ENCODE assay signal across 12 mouse cellular contexts in genomic region chr2:51532709-51533414, GRCm38 (mm10).
A peak's percentile ranks its signal among the peaks of the same experiment; 100 is the strongest.
DNase-seq lines count a peak whose midpoint lies in the region; ATAC-seq lines count a peak whose summit lies in the region.
"Had no signal": no experiment of that assay in that cellular context is flagged by ENCODE, and none has a peak within 500 bp of the region (broad histone marks: within the 10 kb centered on the region; RNA-seq: fewer than 3 reads in every experiment).

No protein-coding gene starts in this region.

- no peak overlapping the region for H3K9ac ChIP-seq in kidney, embryonic 15.5 days
- H3K9ac ChIP-seq in neural tube, embryonic 11.5 days (ENCODE audit: low read length) = no peak overlapping the region

- ATAC-seq in kidney, embryonic 15.5 days (replicated peaks; ENCODE audit: low FRiP score) = peak; percentile 69
- ATAC-seq in neural tube, embryonic 11.5 days (ENCODE audit: insufficient read depth, low FRiP score, low TSS enrichment) = no peak

- no peaks in the 10 kb centered on the region for H3K27me3 ChIP-seq in kidney, embryonic 15.5 days
- no peaks in the 10 kb centered on the region for H3K27me3 ChIP-seq in neural tube, embryonic 11.5 days (ENCODE audit: control insufficient read depth, insufficient read depth, low read length)

- no peaks in the 10 kb centered on the region for H3K9me3 ChIP-seq in kidney, embryonic 15.5 days (replicated peaks)
- no peaks in the 10 kb centered on the region for H3K9me3 ChIP-seq in neural tube, embryonic 11.5 days (ENCODE audit: control insufficient read depth, low read length)

- 28% methylated on average over 11 of the region's 11 CpGs for WGBS in kidney, embryonic 15.5 days
- 66% methylated on average over 11 of the region's 11 CpGs for WGBS in neural tube, embryonic 11.5 days

- no peak overlapping the region for H3K4me3 ChIP-seq in kidney, embryonic 15.5 days (replicated peaks)
- H3K4me3 ChIP-seq in neural tube, embryonic 11.5 days (ENCODE audit: low read depth, low read length) = no peak overlapping the region
- H3K4me3 ChIP-seq: layer of hippocampus, adult 2 months had no signal

- peak; percentile 4 for DNase-seq in adrenal gland, adult 2 months
- DNase-seq in adrenal gland, postnatal 14 days = no peak
- no peak for DNase-seq in kidney, adult 8-10 months
- peak; percentile 12 for DNase-seq in neural tube, embryonic 11.5 days (ENCODE audit: low spot score)
- no peak for DNase-seq in neural tube, embryonic 10.5 days (ENCODE audit: extremely low spot score, low spot score)
- no peak for DNase-seq in cerebellum, postnatal 25 days
- DNase-seq in left cerebral cortex, postnatal 4 days = no peak
- DNase-seq: cerebellum, adult 18-20 months; heart, postnatal 36 days; lung, postnatal 10 days had no signal

- peak overlapping the region; percentile 16; the same call in 1 of the 2 replicates for H3K4me2 ChIP-seq in kidney, embryonic 15.5 days
- no peak overlapping the region for H3K4me2 ChIP-seq in neural tube, embryonic 11.5 days (ENCODE audit: low read depth)

- peak overlapping the region; percentile 58; the same call in 1 of the 2 replicates for H3K27ac ChIP-seq in kidney, embryonic 15.5 days
- no peak overlapping the region for H3K27ac ChIP-seq in neural tube, embryonic 11.5 days (ENCODE audit: low read depth, low read length)
- H3K27ac ChIP-seq: layer of hippocampus, adult 2 months had no signal

- intact Hi-C loops in left cerebral cortex, postnatal 4 days (cut with DNase I) = no loop called here

- no peaks in the 10 kb centered on the region for H3K36me3 ChIP-seq in kidney, embryonic 15.5 days
- no peaks in the 10 kb centered on the region for H3K36me3 ChIP-seq in neural tube, embryonic 11.5 days (ENCODE audit: control insufficient read depth, insufficient read depth, low read length)

- H3K4me1 ChIP-seq in kidney, embryonic 15.5 days = peaks cover 16% of the 10 kb centered on the region; the same call in 1 of the 2 replicates
- H3K4me1 ChIP-seq in neural tube, embryonic 11.5 days (ENCODE audit: control insufficient read depth, insufficient read depth, low read length) = no peaks in the 10 kb centered on the region

Comparison
In these comparisons a context has a peak if more than half of its experiments do, and no peak if none do; other contexts are left out.
1. DNase-seq: peak in adrenal gland, adult 2 months (single experiment) and neural tube, embryonic 11.5 days (single experiment); none in adrenal gland, postnatal 14 days (single experiment), kidney, adult 8-10 months (0 of 2), neural tube, embryonic 10.5 days (single experiment), cerebellum, postnatal 25 days (0 of 2) and left cerebral cortex, postnatal 4 days (single experiment).